Mouse (Mus musculus) embryonic facial prominence, embryonic 11.5 days (tissue): ENCODE measurements around the gene Ackr3. TPM values are rescaled to one million over a fixed set of nuclear protein-coding genes. Genes with fewer than 3 reads are reported as not detected.

Source experiments
- ATAC-seq: fragments of 200-750 bp; cut with Nextera tagmentation; replicated peaks from 2 replicates; pipeline ENCODE4 v1.8.0; 2017; ENCODE audit warnings: low read depth; ENCODE audit not compliant: insufficient number of reproducible peaks, low FRiP score, low TSS enrichment
- DNase-seq: peaks from one replicate; pipeline ENCODE4 v3.0.0-alpha.2; 2015; ENCODE audit warnings: low spot score
- H3K27ac ChIP-seq: fragments of 300-500 bp; sonication (generic); replicated peaks from 2 replicates; pipeline ENCODE4 v1.5.1; 2014; ENCODE audit warnings: mild to moderate bottlenecking, low read depth, low read length, control low read depth
- H3K27me3 ChIP-seq: fragments of 300-500 bp; sonication (generic); 2 replicates; pipeline ENCODE4 v1.6.1; 2014; ENCODE audit warnings: mild to moderate bottlenecking, low read length, moderate library complexity, mixed read lengths; ENCODE audit not compliant: control insufficient read depth, insufficient read depth
- H3K36me3 ChIP-seq: fragments of 300-500 bp; sonication (generic); replicated peaks from 2 replicates; pipeline ENCODE4 v1.6.1; 2014; ENCODE audit warnings: low read depth, mild to moderate bottlenecking, low read length, moderate library complexity, mixed read lengths; ENCODE audit not compliant: control insufficient read depth, insufficient read depth
- H3K4me1 ChIP-seq: fragments of 300-500 bp; sonication (generic); 2 replicates; pipeline ENCODE4 v1.6.1; 2014; ENCODE audit warnings: low read length, mixed read lengths; ENCODE audit not compliant: control insufficient read depth, insufficient read depth
- H3K4me2 ChIP-seq: fragments of 300-500 bp; sonication (generic); 2 replicates; pipeline ENCODE4 v1.6.1; 2014; ENCODE audit warnings: low read depth, mild to moderate bottlenecking, control low read depth, low read length, moderate library complexity
- H3K4me3 ChIP-seq: fragments of 300-500 bp; sonication (generic); 2 replicates; pipeline ENCODE4 v1.5.1; 2014; ENCODE audit warnings: low read depth, low read length, control low read depth
- H3K9ac ChIP-seq: fragments of 300-500 bp; sonication (generic); replicated peaks from 2 replicates; pipeline ENCODE4 v1.6.1; 2014; ENCODE audit warnings: mild to moderate bottlenecking, control low read depth, low read length
- H3K9me3 ChIP-seq: fragments of 300-500 bp; sonication (generic); replicated peaks from 2 replicates; pipeline ENCODE4 v1.6.1; 2016; ENCODE audit warnings: mild to moderate bottlenecking, low read length, inconsistent platforms, mixed read lengths; ENCODE audit not compliant: control insufficient read depth
- WGBS: fragments of 180-500 bp; shearing (Covaris S2); extraction: QIAGEN DNeasy Blood & Tissue Kit; methylation state at CpG from one replicate; pipeline ENCODE4 v1.1.7; 2014; 5-methylcytosine and 5-hydroxymethylcytosine counted together
- polyA plus RNA-seq: library from polyadenylated mRNA; unstranded; fragments of >200 nt; fragmentation: Nextera tagmentation; extraction: Ambion mirVana; gene quantifications from 2 replicates; pipeline ENCODE4 v1.2.1, GENCODE M21; 2014

Gene Ackr3
- 39.9 and 44.5 TPM in 2 replicates for polyA plus RNA-seq

DNA sequence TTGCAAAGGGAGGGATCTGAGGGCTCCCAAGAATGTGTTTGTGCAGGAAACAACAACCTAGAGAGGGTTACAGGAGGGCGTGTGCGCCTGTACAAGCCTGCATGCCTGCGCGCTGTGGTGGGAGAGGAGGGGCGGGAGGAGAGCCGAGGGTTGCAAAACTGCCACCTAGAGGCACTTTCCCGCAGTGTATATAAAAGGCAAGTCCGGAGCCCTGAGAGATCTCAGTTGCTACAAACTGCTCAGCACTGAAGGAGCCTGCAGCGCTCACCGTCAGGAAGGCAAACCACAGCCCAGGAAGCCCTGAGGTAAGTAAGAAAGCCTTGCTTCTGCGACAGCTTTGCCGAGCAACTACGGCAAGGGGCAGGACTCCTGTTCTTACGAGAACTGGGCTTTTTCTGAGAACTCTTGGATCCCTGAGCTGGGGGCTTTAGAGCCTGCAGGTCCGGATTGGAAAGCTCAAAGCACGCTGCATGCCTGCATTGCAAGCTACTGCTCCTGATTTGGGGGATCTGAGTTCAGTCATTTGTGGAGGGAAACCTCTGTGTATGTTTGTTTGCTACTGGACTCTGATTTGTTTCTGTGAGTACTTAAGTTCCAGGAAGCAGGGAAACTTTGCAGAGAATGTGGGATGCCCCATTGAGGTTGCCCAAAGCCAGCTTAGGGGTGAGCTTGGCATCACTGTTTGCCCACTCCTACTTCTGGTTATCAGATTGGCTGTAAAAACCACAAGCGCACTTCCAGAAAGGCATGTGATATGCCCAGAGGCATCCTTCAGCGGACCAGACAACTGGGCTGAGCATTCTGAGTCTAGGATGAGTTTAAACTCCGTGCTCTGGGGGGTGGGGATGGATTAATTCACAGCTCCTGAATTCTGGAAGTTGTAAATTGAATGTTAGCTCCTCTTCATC is at the start of gene Ackr3:
Gene Ackr3 (plus strand): TSS at position 198 of the 908 bp plus-strand sequence.
- Histone ChIP-seq H3K27me3 (0 out of 2 replicates have a peak, but pooled peaks cover 2% of the 10 kb centered on the region), H3K27ac (peak within 1 kb of the TSS; percentile 77), H3K4me3 (peak within 1 kb of the TSS; percentile 51), H3K36me3 (no peaks in the 10 kb centered on the region), H3K4me1 (peaks cover 14% of the 10 kb centered on the region), H3K9me3 (no peaks in the 10 kb centered on the region), H3K4me2 (peak within 1 kb of the TSS; percentile 65), H3K9ac (peak within 1 kb of the TSS; percentile 80)
- WGBS = under 1% methylated on average over 19 of the region's 19 CpGs
- DNase-seq (peak; percentile 94), ATAC-seq (peak; percentile 79)

DNA sequence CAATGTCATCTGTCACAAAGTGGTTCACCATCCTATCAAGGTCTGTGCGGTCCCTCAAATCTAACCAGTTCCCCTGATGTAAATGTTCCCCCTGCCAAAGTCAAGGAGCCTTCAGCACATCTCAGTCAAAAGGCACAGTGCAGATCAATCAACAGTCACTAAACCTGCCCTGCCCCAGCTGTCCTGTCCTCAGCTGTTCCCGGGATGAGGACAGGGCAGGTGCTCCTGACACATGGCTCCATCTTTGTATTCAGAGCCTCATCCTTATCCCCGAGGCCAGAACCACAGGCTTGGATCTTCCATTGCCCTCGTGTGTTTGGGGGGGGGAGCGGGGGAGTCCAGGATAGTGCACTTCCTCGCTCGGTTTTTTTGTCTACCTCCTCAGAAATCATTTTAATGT is 47.2 kb upstream of the Ackr3 start:
- no peak overlapping the region for H3K4me2 ChIP-seq
- no peak for ATAC-seq

DNA sequence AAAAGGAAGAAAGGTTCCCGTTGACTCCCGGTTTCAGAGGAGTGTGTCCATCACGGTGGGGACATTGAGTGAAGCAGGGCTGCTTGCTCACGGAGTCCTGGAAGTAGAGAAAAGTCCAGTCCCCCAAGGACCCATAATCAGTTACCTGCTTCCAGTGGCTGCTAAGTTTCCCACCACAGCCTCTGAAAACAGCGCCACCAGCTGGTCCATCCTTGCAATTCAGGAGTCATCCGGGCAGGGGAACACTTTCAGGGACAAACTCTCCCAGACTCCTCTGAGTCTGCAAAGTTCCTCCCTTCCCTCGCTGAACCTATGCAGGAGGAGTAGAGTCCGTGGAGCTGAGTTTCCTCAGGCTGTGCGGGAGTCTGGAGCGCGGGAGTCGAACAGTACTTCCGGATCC is 43.9 kb upstream of the Ackr3 start:
- 35% methylated on average over 13 of the region's 13 CpGs for WGBS
- ATAC-seq (no peak), DNase-seq (no peak)
- H3K9me3 ChIP-seq = no peaks in the 10 kb centered on the region
- H3K27me3 ChIP-seq = no peaks in the 10 kb centered on the region
- no peak overlapping the region for H3K27ac ChIP-seq
- H3K36me3 ChIP-seq = no peaks in the 10 kb centered on the region
- H3K4me1 ChIP-seq = no peaks in the 10 kb centered on the region
- H3K9ac ChIP-seq = no peak overlapping the region
- H3K4me3 ChIP-seq = no peak overlapping the region
- H3K4me2 ChIP-seq = no peak overlapping the region

More for the DNA sequence above, 47.2 kb upstream of the Ackr3 start:
- Histone ChIP-seq H3K36me3 (no peaks in the 10 kb centered on the region), H3K9ac (no peak overlapping the region), H3K27ac (no peak overlapping the region), H3K9me3 (no peaks in the 10 kb centered on the region), H3K4me1 (peaks cover 4% of the 10 kb centered on the region; the same call in 1 of the 2 replicates), H3K27me3 (no peaks in the 10 kb centered on the region), H3K4me3 (no peak overlapping the region)
- DNase-seq = no peak
- 71% methylated on average over 7 of the region's 7 CpGs for WGBS

DNA sequence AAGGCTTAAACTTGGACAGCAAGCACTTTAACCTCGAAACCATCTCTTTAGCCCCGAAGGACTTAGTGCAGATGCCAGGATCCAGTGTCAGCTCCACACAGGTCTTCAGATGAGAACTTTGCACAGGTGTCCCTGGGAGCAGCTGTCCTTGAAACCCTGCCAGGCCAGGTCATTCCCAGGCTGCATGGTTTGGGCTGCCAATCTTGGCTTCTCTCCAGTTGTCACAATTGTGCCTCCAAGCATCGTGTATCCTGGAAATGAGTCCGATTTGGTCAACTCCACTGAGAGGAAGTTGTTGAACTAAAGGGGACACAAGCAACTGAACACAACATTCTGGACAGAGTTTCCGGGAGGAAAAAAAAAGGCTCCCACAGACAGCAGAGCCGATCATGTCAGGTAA is 42.2 kb upstream of the Ackr3 start:
- no peak overlapping the region for H3K27ac ChIP-seq
- no peak overlapping the region for H3K9ac ChIP-seq
- H3K4me1 ChIP-seq = no peaks in the 10 kb centered on the region
- no peak for ATAC-seq
- no peaks in the 10 kb centered on the region for H3K27me3 ChIP-seq
- WGBS = 79% methylated on average over 6 of the region's 6 CpGs
- DNase-seq = no peak
- H3K4me2 ChIP-seq = no peak overlapping the region
- no peaks in the 10 kb centered on the region for H3K36me3 ChIP-seq
- H3K4me3 ChIP-seq = no peak overlapping the region
- no peaks in the 10 kb centered on the region for H3K9me3 ChIP-seq

DNA sequence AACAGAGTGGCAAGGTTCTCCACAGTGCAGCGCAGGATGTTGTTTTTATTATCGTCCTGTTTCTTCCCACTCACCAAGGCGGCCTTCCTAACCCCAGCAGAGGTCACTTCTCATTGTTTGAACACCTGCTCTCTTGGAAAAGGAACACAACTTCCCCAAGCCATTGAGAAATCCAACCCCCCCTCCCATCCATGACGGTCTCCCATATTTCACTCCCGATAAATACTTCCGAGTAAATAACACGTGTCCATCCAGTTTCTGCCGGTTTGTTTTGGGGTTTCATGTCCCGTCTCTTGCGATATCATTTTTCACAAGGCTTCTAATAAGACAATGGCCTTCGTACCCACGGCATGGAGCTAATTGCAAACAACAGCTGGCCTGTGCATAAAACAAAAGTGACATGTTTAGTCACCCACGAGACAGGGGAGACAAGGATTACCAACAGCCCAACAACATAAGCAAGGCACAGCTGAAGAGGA is 41.4 kb upstream of the Ackr3 start:
- no peaks in the 10 kb centered on the region for H3K27me3 ChIP-seq
- no peaks in the 10 kb centered on the region for H3K4me1 ChIP-seq
- DNase-seq (no peak), ATAC-seq (no peak)
- no peak overlapping the region for H3K4me3 ChIP-seq
- no peaks in the 10 kb centered on the region for H3K9me3 ChIP-seq
- no peak overlapping the region for H3K9ac ChIP-seq
- no peak overlapping the region for H3K4me2 ChIP-seq
- no peak overlapping the region for H3K27ac ChIP-seq
- H3K36me3 ChIP-seq = no peaks in the 10 kb centered on the region
- 71% methylated on average over 13 of the region's 13 CpGs for WGBS

DNA sequence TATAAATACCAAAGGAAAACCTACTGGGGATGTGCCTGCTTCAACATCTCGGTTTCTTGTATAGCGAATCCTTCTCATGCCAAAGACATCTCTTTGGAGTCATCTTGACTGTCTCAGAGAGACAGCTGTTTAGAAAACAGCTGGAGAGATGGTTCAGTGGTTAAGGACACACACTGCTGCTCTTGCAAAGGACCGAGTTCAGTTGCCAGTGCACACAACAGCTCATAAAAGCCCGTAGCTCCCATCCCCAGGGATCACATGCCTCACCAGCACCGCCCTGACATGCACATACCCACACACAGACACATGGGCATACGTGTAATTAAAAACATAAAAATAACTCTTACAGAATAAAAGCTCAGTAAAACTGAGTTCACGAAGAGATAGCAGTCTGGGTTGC is 40.6 kb upstream of the Ackr3 start:
- no peaks in the 10 kb centered on the region for H3K27me3 ChIP-seq
- H3K4me3 ChIP-seq = no peak overlapping the region
- H3K9ac ChIP-seq = no peak overlapping the region
- H3K4me1 ChIP-seq = no peaks in the 10 kb centered on the region
- H3K36me3 ChIP-seq = no peaks in the 10 kb centered on the region
- no peak overlapping the region for H3K27ac ChIP-seq
- no peak for ATAC-seq
- WGBS = 80% methylated on average over 7 of the region's 7 CpGs
- DNase-seq = no peak
- H3K9me3 ChIP-seq = no peaks in the 10 kb centered on the region
- H3K4me2 ChIP-seq = no peak overlapping the region

DNA sequence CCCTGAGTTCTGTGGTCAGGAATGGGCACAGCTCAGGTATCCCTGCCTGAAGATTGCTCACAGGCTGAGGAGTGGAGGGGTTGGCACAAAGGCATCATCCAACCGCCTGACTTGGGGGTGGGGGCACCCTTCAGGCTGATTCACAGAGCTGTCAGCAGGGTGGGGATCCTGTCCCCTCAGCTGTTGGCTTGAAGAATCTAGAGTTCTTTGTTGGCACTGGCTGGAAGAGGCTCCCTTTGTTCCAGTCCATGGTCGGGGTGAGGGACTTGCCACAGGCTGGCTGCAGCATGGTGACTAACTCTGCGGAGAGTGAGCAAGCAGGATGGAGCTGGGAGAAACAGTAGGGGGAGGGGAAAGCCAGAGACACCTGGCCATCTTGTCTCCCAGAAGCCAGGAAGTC is 39.5 kb upstream of the Ackr3 start:
- H3K4me3 ChIP-seq = no peak overlapping the region
- H3K9ac ChIP-seq = 0 out of 2 replicates have a peak overlapping the region, but pooled peaks have one; percentile 9
- H3K4me1 ChIP-seq = no peaks in the 10 kb centered on the region
- no peaks in the 10 kb centered on the region for H3K9me3 ChIP-seq
- no peaks in the 10 kb centered on the region for H3K27me3 ChIP-seq
- DNase-seq (no peak), ATAC-seq (no peak)
- H3K36me3 ChIP-seq = no peaks in the 10 kb centered on the region
- H3K27ac ChIP-seq = no peak overlapping the region
- H3K4me2 ChIP-seq = no peak overlapping the region
- WGBS = 39% methylated on average over 3 of the region's 3 CpGs

DNA sequence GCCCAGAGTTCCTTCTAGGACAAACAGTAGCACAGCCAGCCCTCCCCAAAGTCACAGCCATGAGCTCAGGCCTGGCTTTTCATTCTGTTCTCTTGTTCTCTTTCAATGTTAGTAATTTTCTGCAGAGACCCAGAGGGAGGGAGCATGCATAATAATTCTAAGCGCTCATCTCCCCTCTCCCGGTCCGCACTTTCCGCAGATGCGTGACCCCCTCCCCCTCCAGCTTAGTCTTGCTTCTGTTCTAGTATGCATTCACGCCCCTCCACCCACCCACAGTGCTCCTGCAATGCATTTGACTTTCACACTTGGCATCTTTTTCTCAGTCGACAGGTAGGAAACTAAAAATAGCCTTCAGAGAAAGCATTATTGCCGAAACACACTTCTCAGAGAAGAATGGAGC is 29.4 kb upstream of the Ackr3 start:
- DNase-seq = no peak
- 60% methylated on average over 8 of the region's 8 CpGs for WGBS
- H3K9me3 ChIP-seq = no peaks in the 10 kb centered on the region
- no peak for ATAC-seq
- no peak overlapping the region for H3K4me3 ChIP-seq
- no peak overlapping the region for H3K4me2 ChIP-seq
- H3K4me1 ChIP-seq = no peaks in the 10 kb centered on the region
- H3K27me3 ChIP-seq = no peaks in the 10 kb centered on the region
- no peaks in the 10 kb centered on the region for H3K36me3 ChIP-seq
- no peak overlapping the region for H3K27ac ChIP-seq
- H3K9ac ChIP-seq = no peak overlapping the region
